Mouse (Mus musculus) megakaryocyte, embryonic 14.5 days (primary cell): ENCODE measurements around the gene 1700029I15Rik.

ENCODE experiments used
- FLI1 ChIP-seq: IDR thresholded peaks from 2 replicates; pipeline ENCODE4 v1.6.1; 2012; ENCODE audit warnings: low read length, inconsistent platforms, mixed read lengths
- GATA1 ChIP-seq: IDR thresholded peaks from 3 replicates; pipeline ENCODE4 v1.6.1; 2012; ENCODE audit warnings: mixed read lengths, low read length, inconsistent platforms, borderline replicate concordance

- no peak for TF ChIP-seq GATA1
- no peak for TF ChIP-seq FLI1
These were observed 39.9 kb upstream of the 1700029I15Rik start for GRCm38 (mm10) chr2:92342418-92342817.
